Mouse (Mus musculus) MEL (cell line): ENCODE measurements at regions not wholly inside any gene's neighbourhood (a gene's known extent, or its start where the extent isn't known, plus 50 kb on each side); places are given as distances from the start of the nearest gene placed in this dataset.

Experiments used
- DNase-seq: peaks from one replicate; pipeline ENCODE4 v3.0.0; 2011; ENCODE audit warnings: low read depth, low spot score
- H3K27ac ChIP-seq: 2 replicates; pipeline ENCODE4 v1.5.1; 2012; ENCODE audit warnings: low read depth, mild to moderate bottlenecking, control low read depth, low read length, moderate library complexity; ENCODE audit not compliant: control insufficient read depth
- H3K27me3 ChIP-seq, 2 experiments: fragments of 150-350 bp in 1 of 2; sonication (generic) in 1 of 2; 2 replicates each; pipeline ENCODE4 v1.6.1; 2012; ENCODE audit warnings: low read length in 2 of 2, mild to moderate bottlenecking in 2 of 2, improper control_type of control experiment in 1 of 2, moderate library complexity in 1 of 2; ENCODE audit not compliant: insufficient read depth in 2 of 2, control insufficient read depth in 1 of 2
- H3K36me3 ChIP-seq, 2 experiments: 2 replicates each; pipeline ENCODE4 v1.6.1; 2012 to 2014; ENCODE audit warnings: low read length in 2 of 2, improper control_type of control experiment in 1 of 2, inconsistent platforms in 1 of 2, mild to moderate bottlenecking in 1 of 2; ENCODE audit not compliant: insufficient read depth in 2 of 2, control insufficient read depth in 1 of 2
- H3K4me1 ChIP-seq, 2 experiments: fragments of 150-350 bp in 1 of 2; sonication (generic) in 1 of 2; 2 replicates each; pipeline ENCODE4 v1.6.1; 2012; ENCODE audit warnings: low read length in 2 of 2, improper control_type of control experiment in 1 of 2, mild to moderate bottlenecking in 1 of 2; ENCODE audit not compliant: insufficient read depth in 2 of 2, control insufficient read depth in 1 of 2
- H3K4me3 ChIP-seq, 2 experiments: fragments of 150-350 bp in 1 of 2; sonication (generic) in 1 of 2; 2 replicates each; pipeline ENCODE4 v1.5.1; 2012; ENCODE audit warnings: low read depth in 2 of 2, low read length in 2 of 2, mild to moderate bottlenecking in 2 of 2, moderate library complexity in 2 of 2, control low read depth in 1 of 2, improper control_type of control experiment in 1 of 2; ENCODE audit not compliant: control insufficient read depth in 1 of 2, insufficient read depth in 1 of 2
- H3K79me2 ChIP-seq: 2 replicates; pipeline ENCODE4 v1.6.1; 2012; ENCODE audit warnings: mild to moderate bottlenecking, low read length, moderate library complexity; ENCODE audit not compliant: control insufficient read depth, poor library complexity, insufficient read depth
- H3K9ac ChIP-seq: 2 replicates; pipeline ENCODE4 v1.6.1; 2012; ENCODE audit warnings: low read depth, mild to moderate bottlenecking, control low read depth, low read length, moderate library complexity; ENCODE audit not compliant: control insufficient read depth, poor library complexity, severe bottlenecking
- H3K9me3 ChIP-seq: fragments of 150-350 bp; sonication (generic); replicated peaks from 2 replicates; pipeline ENCODE4 v1.6.1; 2012; ENCODE audit warnings: mild to moderate bottlenecking, low read length, improper control_type of control experiment, moderate library complexity; ENCODE audit not compliant: insufficient read depth
- CTCF ChIP-seq, 3 experiments: IDR thresholded peaks in 2 of 3; conservative IDR thresholded peaks in 1 of 3; 2 replicates each; pipeline ENCODE4 v1.5.1; 2011 to 2012; ENCODE audit warnings: low read length in 3 of 3, low read depth in 2 of 3, mild to moderate bottlenecking in 2 of 3, improper control_type of control experiment in 1 of 3, inconsistent platforms in 1 of 3, mixed read lengths in 1 of 3, moderate library complexity in 1 of 3; ENCODE audit not compliant: control insufficient read depth in 1 of 3, insufficient read depth in 1 of 3, poor library complexity in 1 of 3, severe bottlenecking in 1 of 3
- ELF1 ChIP-seq: IDR thresholded peaks from 2 replicates; pipeline ENCODE4 v1.6.1; 2014; ENCODE audit warnings: low read depth, mild to moderate bottlenecking, inconsistent platforms, low read length, improper control_type of control experiment, moderate library complexity
- EP300 ChIP-seq, 2 experiments: IDR thresholded peaks; 2 replicates each; pipeline ENCODE4 v1.6.1; 2011; ENCODE audit warnings: improper control_type of control experiment in 2 of 2, low read length in 2 of 2, low read depth in 1 of 2, mild to moderate bottlenecking in 1 of 2
- ETS1 ChIP-seq: IDR thresholded peaks from 2 replicates; pipeline ENCODE4 v1.6.1; 2012; ENCODE audit warnings: low read depth, mild to moderate bottlenecking, inconsistent platforms, low read length, improper control_type of control experiment, moderate library complexity
- GABPA ChIP-seq: IDR thresholded peaks from 2 replicates; pipeline ENCODE4 v1.6.1; 2012; ENCODE audit warnings: low read depth, mild to moderate bottlenecking, inconsistent platforms, low read length, improper control_type of control experiment, moderate library complexity
- GATA1 ChIP-seq: IDR thresholded peaks from 2 replicates; pipeline ENCODE4 v1.6.1; 2011; ENCODE audit warnings: low read depth, low read length, improper control_type of control experiment
- KAT2A ChIP-seq: conservative IDR thresholded peaks from 2 replicates; pipeline ENCODE4 v1.6.1; 2012; ENCODE audit warnings: low read depth, low read length, improper control_type of control experiment, inconsistent platforms
- MAFK ChIP-seq: IDR thresholded peaks from 2 replicates; pipeline ENCODE4 v1.6.1; 2011; ENCODE audit warnings: low read depth, mild to moderate bottlenecking, low read length, improper control_type of control experiment, borderline replicate concordance
- MEF2A ChIP-seq: IDR thresholded peaks from 2 replicates; pipeline ENCODE4 v1.6.1; 2014; ENCODE audit warnings: low read depth, mild to moderate bottlenecking, inconsistent platforms, low read length, improper control_type of control experiment; ENCODE audit not compliant: poor library complexity, insufficient replicate concordance, severe bottlenecking; ENCODE audit errors: extremely low read depth
- MXI1 ChIP-seq: IDR thresholded peaks from 2 replicates; pipeline ENCODE4 v1.6.1; 2011; ENCODE audit warnings: mild to moderate bottlenecking, low read depth, low read length, improper control_type of control experiment
- NRF1 ChIP-seq: IDR thresholded peaks from 2 replicates; pipeline ENCODE4 v1.6.1; 2014; ENCODE audit warnings: low read depth, mild to moderate bottlenecking, inconsistent platforms, low read length, improper control_type of control experiment, moderate library complexity; ENCODE audit not compliant: poor library complexity, insufficient read depth, severe bottlenecking
- POLR2A ChIP-seq, 2 experiments: IDR thresholded peaks; 2 replicates each; pipeline ENCODE4 v1.6.1; 2011 to 2012; ENCODE audit warnings: low read length in 2 of 2, mild to moderate bottlenecking in 2 of 2, control low read depth in 1 of 2, improper control_type of control experiment in 1 of 2, low read depth in 1 of 2, moderate library complexity in 1 of 2; ENCODE audit not compliant: control insufficient read depth in 1 of 2, insufficient read depth in 1 of 2, poor library complexity in 1 of 2
- POLR2AphosphoS2 ChIP-seq: IDR thresholded peaks from 2 replicates; pipeline ENCODE4 v1.6.1; 2011; ENCODE audit warnings: low read length, improper control_type of control experiment
- RAD21 ChIP-seq: IDR thresholded peaks from 2 replicates; pipeline ENCODE4 v1.6.1; 2011; ENCODE audit warnings: mild to moderate bottlenecking, low read depth, low read length, improper control_type of control experiment
- SMC3 ChIP-seq: IDR thresholded peaks from 2 replicates; pipeline ENCODE4 v1.6.1; 2011; ENCODE audit warnings: low read depth, low read length, improper control_type of control experiment
- TCF12 ChIP-seq: IDR thresholded peaks from 2 replicates; pipeline ENCODE4 v1.6.1; 2014; ENCODE audit warnings: low read depth, mild to moderate bottlenecking, inconsistent platforms, low read length, improper control_type of control experiment, moderate library complexity
- USF1 ChIP-seq: IDR thresholded peaks from 2 replicates; pipeline ENCODE4 v1.6.1; 2014; ENCODE audit warnings: low read depth, mild to moderate bottlenecking, inconsistent platforms, low read length, improper control_type of control experiment, moderate library complexity
- USF2 ChIP-seq, 2 experiments: IDR thresholded peaks; 2 replicates each; pipeline ENCODE4 v1.6.1; 2011 to 2012; ENCODE audit warnings: improper control_type of control experiment in 2 of 2, low read length in 2 of 2, borderline replicate concordance in 1 of 2, inconsistent platforms in 1 of 2, low read depth in 1 of 2, mild to moderate bottlenecking in 1 of 2; ENCODE audit not compliant: insufficient read depth in 1 of 2
- ZC3H11A ChIP-seq: IDR thresholded peaks from 2 replicates; pipeline ENCODE4 v1.6.1; 2012; ENCODE audit warnings: low read depth, mild to moderate bottlenecking, inconsistent platforms, low read length, improper control_type of control experiment
- ZKSCAN1 ChIP-seq: IDR thresholded peaks from 2 replicates; pipeline ENCODE4 v1.6.1; 2012; ENCODE audit warnings: low read depth, mild to moderate bottlenecking, inconsistent platforms, low read length, improper control_type of control experiment, moderate library complexity
- ZMIZ1 ChIP-seq: IDR thresholded peaks from 2 replicates; pipeline ENCODE4 v1.6.1; 2012; ENCODE audit warnings: low read depth, mild to moderate bottlenecking, inconsistent platforms, low read length, improper control_type of control experiment, moderate library complexity
- ZNF384 ChIP-seq: IDR thresholded peaks from 2 replicates; pipeline ENCODE4 v1.6.1; 2012; ENCODE audit warnings: low read depth, mild to moderate bottlenecking, inconsistent platforms, low read length, improper control_type of control experiment

DNA sequence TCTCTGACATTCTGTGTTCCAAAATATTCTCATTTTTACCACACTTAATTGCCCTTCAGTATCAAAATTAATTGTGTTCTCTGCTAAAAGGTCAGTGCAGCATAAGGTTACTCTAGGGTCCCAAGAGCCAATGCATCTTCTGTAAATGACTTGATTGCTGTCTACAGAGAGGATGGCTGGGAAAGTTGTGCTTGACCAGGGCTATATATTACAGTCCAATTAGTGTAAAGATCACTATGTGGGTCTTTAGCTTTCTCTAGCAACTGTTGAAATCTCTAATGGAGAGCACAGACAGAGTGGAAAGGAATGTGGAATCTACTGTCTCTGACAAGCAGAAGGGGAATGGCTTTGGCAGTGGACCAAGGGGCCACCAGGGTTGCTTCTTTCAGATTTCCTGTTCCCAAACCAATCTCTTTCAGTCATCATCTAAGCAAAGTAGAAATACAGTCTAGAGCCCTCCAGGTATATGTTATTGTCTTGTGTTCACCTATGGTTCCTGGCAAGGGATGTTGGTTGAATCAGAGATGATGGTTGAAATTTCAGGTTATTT, 173.4 kb upstream of the Gm10295 start:
- no peak overlapping the region for H3K9ac ChIP-seq
- no peaks in the 10 kb centered on the region for H3K27me3 ChIP-seq
- no peaks in the 10 kb centered on the region for H3K9me3 ChIP-seq
- no peaks in the 10 kb centered on the region for H3K79me2 ChIP-seq
- no peaks in the 10 kb centered on the region for H3K4me1 ChIP-seq
- H3K4me3 ChIP-seq: no peak overlapping the region
- H3K36me3 ChIP-seq: no peaks in the 10 kb centered on the region
- DNase-seq: no peak
- no peak overlapping the region for H3K27ac ChIP-seq
- TF ChIP-seq POLR2A (IDR thresholded peaks at IDR 0.05; ENCODE audit: control insufficient read depth in 1 of 2, insufficient read depth in 1 of 2, low read depth in 1 of 2, low read length in 2 of 2, poor library complexity in 1 of 2): no peak
- TF ChIP-seq SMC3: no peak
- TF ChIP-seq ZNF384: no peak
- TF ChIP-seq ELF1: no peak
- TF ChIP-seq ZKSCAN1: no peak
- no peak for TF ChIP-seq GABPA
- no peak for TF ChIP-seq MXI1
- TF ChIP-seq CTCF (IDR thresholded peaks at IDR 0.05 in 2 of 3, conservative IDR thresholded peaks at IDR 0.05 in 1 of 3; ENCODE audit: control insufficient read depth in 1 of 3, insufficient read depth in 1 of 3, low read depth in 2 of 3, low read length in 3 of 3, poor library complexity in 1 of 3, severe bottlenecking in 1 of 3): no peak
- no peak for TF ChIP-seq POLR2AphosphoS2
- TF ChIP-seq ZC3H11A: no peak
- no peak for TF ChIP-seq ETS1
- TF ChIP-seq MEF2A: no peak
- TF ChIP-seq EP300 (IDR thresholded peaks at IDR 0.05; ENCODE audit: low read depth in 1 of 2, low read length in 2 of 2): no peak
- no peak for TF ChIP-seq RAD21
- TF ChIP-seq NRF1: no peak
- TF ChIP-seq GATA1: no peak
- TF ChIP-seq USF2 (IDR thresholded peaks at IDR 0.05; ENCODE audit: borderline replicate concordance in 1 of 2, insufficient read depth in 1 of 2, low read depth in 1 of 2, low read length in 2 of 2): no peak
- TF ChIP-seq, all 39 proteins: peak for 0

DNA sequence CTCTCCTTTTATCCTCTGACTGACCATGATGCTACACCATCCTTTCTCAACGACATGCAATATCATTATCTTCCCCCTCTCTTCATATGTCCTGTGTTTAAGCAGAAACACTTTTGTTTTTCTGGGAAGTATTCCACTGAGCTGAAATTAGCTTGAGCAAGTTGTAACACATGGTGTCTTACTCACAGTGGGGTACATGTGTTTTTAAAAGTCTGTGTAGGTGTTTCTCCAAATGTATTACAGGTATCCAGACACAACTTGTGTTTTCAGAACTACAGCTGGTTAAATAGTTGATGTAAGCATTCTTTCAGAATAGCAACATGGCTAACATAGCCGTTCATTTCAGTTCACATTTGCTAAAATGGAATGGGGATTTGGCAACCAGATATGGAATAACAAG, 172.8 kb upstream of the Gm10295 start:
- Histone ChIP-seq H3K36me3 (no peaks in the 10 kb centered on the region), H3K27me3 (no peaks in the 10 kb centered on the region), H3K9me3 (no peaks in the 10 kb centered on the region), H3K27ac (no peak overlapping the region), H3K9ac (no peak overlapping the region), H3K4me1 (no peaks in the 10 kb centered on the region), H3K4me3 (no peak overlapping the region), H3K79me2 (no peaks in the 10 kb centered on the region)
- TF ChIP-seq ZMIZ1: no peak
- no peak for TF ChIP-seq ZC3H11A
- no peak for TF ChIP-seq MAFK
- TF ChIP-seq USF1: no peak
- TF ChIP-seq ZKSCAN1: no peak
- no peak for TF ChIP-seq KAT2A
- no peak for TF ChIP-seq POLR2AphosphoS2
- no peak for TF ChIP-seq TCF12
- DNase-seq: no peak
